Mouse (Mus musculus) frontal cortex, postnatal 36 days (tissue): Measurements from ENCODE around the gene Dennd1a.

Source experiments
- DNase-seq, 2 experiments: peaks; one replicate each; pipeline ENCODE4 v3.0.0; 2022; ENCODE audit warnings: low spot score in 2 of 2

The Dennd1a gene

DNA sequence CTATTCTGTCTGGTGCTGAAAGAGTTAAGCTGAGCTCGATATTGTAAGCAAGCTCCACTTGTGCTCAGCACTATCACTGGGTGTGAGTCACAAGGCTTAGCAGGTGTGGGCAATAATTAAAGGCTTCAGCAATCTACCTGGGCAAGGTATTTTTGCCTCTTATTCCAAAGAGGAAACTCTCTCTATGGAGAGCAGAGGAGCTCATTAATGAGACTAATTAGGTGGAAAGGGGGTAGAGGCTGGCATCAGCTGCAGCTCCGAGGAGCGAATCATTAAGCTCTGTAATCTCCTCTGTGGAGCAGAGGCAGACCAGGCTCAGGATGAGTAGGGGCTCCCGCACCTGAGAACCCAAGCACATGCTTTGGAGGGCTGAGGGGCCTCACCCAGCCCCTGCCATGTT lies 407.5 kb downstream of the Dennd1a start:
- no peak for DNase-seq

DNA sequence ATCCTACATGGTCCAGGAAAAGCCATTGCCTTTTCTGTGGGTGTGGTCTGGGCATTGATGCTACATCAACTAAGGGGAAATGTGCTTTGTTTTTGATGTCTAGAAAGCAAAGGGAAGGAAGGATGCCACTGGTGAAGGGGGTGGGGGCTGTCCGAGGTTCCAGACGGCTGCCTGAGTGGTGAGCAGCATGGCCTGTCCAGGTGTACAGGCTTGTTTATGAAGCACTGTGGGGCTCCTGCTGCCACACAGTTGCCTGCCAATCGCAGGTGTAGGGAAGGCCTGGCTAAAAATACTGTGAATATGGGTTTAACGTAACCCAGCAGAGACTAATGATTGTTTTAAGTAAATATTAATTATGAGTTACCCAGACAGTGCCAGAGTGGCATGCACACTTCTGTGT lies 414.4 kb downstream of the Dennd1a start:
- DNase-seq = no peak

DNA sequence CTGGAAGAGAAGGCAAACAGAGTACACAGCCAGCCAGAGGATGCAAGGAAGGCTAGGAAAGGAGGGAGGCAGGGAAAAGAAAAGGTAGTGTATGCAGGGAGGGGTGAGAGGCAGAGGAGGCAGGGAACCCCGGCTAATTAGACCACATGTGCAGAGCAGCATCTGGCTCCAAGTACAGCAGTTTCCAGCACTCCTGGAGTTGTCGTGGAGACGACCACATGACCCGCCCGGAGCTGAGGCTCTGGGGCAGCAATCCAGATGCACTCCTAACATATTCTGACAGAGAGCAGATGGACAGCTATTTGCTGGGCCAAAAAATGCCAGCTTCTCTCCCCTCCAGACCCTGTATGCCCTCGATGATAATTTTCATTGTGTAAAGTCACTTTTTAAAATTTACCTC lies 417.6 kb downstream of the Dennd1a start:
- peak in 1 of 2 experiments; percentile 11 for DNase-seq

DNA sequence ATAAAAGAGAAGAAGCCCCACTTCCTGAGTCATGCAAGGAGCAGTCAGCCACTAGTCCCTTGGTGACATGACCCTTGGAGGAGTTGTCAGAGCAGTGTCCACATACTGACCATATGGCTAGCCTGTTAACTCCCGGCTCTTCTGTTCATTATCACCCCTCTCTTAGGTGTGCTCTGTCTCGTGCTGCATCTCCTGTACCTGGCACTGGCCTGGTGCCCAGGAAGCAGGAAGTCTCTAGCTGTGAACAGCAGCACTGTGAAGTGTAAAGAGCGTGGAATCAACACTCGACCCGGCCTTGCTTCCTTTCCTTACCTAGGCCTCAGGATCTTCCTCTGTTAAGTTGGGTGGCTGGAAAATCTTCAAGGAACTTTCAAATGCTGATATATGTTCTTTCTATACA lies 419.8 kb downstream of the Dennd1a start:
- DNase-seq = no peak

DNA sequence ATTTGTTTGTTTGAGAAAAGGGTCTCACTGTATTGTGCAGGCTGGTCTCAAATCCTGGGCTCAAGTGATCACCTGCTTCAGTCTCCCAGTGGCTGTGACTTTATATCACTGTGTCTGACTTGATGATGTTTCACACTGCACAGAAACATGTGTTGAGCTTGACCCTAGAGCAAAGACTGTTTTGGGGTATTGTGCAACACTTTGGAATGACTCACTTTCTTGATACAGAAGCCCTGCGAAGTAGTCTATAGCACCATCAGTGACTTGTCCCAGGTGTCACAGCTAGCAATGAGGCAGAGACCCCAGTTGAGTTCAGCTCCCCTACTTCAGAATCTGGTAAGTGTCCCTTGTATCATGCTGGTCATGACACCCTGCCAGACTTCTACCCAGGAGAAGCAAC lies 429.7 kb downstream of the Dennd1a start:
- DNase-seq = no peak

DNA sequence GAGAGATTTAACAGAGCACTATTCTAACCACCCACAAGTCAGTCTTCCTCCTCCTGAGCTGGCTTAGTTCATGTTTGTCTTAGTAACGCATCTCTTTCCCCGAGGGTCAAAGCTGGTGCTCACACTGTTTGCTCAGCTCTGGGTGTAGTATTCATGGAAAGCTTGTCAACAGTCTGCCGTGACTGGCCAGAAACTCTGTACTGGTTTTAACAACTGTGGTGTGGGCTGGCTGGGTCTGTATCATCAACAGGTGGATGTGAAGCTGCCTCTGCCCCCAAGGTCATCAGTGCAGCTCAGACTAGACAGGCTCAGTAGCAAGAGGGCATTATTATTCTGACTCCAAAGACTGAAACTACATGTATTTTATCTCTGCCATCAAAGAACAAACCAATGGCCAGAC lies 430.2 kb downstream of the Dennd1a start:
- DNase-seq = no peak

DNA sequence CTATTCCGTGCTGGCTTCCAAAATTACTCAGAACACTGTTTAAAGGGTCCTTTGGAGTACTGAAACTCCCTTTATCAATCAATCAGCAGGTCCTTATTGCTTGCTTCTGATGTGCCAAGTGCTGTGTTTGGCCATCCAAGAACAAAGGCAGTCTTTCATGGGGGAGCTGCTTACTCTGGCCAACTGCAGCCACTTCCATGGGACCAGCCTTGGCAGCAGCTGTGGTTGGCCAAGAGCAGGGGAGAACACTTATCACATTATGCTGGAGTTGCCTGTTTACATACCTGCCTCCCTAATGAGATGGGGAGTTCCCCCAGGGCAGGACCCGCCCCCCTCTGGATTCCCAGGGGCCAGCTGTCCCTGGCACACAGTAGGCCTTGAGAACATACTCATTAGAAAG lies 432.0 kb downstream of the Dennd1a start:
- peak in 1 of 2 experiments; percentile 23 for DNase-seq

DNA sequence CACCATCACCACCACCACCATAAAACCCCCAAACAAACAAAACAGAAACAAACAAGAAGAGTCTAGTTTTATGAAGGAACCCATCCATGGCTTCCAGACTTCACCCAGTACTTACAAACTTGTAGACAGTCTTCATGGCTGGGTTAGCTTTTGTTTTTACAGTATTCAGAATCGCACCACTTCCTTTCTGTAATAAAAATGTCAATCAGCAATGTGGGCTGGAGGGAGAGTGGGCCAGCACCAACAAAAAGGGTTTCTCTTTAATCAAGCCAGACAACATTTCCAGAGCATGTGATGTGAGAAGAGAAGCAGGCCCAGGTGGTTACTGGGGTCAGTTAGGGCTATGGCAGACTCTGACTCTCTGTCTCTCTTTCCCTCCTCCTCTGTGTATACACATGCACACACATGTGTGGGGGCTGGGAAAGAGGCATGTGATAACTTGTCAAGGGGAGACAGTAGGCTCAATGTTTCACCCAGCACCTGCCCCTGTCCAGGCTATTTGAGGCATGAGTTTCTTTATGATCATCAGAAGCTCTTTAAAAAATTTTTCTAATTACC lies 433.2 kb downstream of the Dennd1a start:
- no peak for DNase-seq

DNA sequence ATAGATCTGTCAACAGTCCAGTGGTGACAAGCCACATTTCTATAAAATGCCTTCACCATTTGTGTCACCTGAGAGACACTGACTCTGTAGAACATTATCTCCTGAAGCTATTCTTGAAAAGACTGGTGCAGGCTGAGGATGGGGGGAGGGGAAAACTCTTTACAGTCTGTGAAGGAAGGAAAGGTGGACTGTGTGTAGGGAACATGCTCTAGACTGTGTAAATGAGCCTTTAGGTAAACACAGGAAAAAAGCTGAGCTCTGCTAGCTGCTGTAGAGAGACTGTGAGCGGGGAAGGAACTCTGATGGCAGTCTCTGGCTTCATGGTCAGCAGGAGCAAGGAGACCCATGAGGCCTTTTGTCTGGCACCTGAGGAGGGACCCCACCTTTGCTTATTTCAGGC lies 436.6 kb downstream of the Dennd1a start:
- no peak for DNase-seq

DNA sequence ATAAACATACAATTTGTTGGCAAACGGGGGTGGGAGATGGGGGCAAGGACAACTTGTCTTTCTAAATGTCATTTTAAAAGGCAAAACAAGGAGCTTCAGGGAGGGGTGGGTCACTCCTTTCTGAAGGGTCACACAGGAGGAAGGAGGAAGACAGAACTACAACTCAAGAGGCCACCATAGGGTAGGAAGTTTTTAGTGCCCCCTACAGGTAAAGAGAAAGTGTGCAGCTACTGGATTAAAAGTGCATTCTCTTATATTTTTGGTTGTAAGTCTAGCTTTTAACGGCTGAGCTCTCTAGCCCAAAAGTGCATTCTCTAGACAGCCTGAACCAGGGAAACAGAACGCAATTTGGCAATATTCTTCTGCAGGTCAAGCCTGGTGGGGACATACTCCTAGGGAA lies 437.8 kb downstream of the Dennd1a start:
- no peak for DNase-seq

DNA sequence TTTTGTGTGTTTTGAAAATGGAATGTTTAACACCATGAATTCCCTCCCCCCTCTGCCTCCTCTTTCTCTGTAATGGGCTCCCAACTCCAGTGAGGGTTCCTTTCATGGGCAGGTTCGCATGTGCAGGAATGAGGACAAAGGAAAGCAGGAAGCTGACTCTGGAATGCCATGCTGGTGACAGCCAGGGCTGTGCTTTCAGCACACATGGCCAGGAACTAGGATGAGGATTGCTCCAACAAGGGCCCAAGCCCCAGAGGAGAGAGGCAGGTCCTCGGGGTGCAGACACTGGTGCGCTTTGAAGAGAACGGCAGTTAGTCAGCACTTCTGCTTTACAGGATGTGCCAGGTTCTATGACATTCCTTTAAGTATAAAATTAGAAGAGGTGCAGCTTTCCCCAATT lies 444.5 kb downstream of the Dennd1a start:
- peak; percentile 26 to 33 for DNase-seq

DNA sequence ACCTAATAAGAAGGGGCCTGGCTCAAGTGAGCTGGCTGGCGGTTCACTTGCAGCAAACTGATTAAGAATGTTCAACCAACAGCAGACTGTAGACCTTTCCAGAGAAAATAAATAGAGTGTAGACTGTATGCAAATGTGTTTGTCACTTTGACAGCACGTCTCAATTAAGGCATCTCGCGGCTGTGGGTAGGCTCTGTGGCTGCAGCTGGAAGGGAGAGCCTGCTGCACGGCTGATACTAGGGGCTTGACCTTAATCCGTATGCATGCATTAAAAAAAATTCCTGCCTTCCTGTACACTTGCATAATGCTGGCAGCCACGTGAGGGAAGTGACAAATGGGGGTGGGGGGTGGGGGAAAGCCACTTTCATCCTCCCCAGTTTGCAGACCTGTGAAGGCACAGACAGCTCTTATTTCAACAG lies 445.0 kb downstream of the Dennd1a start:
- DNase-seq = peak in 1 of 2 experiments; percentile 12

DNA sequence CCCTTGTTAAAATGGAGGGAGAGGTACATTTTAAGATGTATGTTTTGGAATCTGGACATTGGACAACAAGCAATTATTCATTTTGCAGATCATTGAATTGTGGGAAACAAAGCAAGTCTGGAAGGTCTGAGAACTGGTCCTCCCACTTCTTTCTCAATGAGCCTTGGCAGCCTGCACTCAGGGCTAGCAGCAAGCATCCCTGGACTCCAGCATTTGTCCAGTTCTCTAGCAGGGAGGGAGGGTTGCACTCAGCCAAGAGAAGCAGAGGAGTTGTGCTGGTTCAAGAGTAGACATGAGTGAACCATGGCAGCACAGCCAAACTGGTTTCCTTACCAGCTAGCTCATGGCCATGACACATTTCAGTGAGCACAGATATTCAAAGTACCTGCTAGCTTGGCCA lies 447.3 kb downstream of the Dennd1a start:
- DNase-seq = no peak

DNA sequence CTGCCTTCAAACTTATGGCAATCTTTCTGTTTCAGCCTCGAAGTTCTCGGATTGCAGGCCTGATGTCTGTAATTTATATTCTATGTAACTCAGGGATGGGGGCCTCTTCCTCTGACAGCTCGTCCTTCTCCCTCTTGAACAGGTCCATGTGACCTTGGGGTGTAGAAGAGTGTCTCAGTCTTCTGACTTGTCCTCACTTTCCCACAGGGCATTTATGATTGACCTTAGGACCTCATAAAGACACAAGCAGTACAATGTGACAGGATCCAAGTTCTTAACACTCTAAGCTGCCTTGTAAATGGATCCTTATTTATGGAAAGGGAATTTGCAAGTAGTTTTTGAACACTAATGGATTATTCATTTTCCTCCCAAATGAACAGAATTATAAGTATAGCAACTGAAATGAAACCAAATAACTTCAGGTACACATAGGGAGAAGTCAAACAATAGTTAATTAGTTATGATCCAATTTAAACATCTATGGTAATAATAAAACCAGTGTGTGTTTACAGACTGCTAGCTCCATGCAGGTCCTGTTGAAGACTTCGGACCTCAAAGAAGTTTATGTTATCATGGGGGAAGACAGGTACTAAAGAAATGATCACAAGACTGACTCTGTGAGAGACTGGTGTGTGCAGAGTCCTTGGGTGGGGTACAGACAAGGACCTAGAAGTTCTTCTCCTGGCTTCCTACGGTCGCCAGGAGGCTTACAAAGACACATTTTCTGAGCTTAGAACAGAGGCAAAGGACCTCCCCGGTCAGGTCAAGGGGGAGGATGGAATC lies 448.8 kb downstream of the Dennd1a start:
- no peak for DNase-seq

DNA sequence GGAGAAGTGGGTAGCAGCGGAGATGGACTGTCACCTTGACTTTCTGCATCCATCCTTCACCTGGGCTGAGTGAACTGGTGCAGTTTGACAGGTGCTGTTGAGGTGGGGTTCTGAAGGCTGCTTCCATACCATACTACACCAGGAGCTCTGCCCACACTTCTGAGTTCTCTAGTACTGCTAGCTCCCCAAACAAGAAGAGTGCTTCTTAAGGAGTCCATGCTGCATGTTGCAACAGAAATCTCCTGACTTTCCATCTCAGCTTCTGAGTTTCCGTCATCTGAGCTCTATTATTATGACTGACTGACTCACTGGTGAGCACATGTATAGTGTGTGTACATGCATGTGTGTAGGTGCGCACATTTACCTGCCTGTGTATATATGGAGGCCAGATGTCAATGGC lies 449.6 kb downstream of the Dennd1a start:
- DNase-seq = no peak

DNA sequence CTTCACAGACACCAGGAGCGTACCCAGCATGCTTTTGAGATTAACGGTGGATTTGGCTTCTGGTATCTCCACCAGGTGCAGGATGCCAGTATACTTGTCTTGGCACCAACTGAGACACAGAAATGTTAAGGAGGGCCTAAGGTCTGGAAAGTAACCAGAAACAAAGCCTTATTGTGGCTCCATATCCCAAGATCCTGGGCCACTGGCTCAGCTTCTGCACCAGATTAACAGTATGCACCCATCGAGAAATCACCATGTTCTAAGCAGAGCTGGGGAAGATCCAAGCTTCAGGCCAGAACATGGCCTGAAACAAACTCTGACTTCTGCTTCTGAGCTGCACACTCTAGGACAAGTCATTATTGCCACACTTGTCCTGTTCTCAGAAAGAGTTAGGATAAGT lies 450.3 kb downstream of the Dennd1a start:
- no peak for DNase-seq

DNA sequence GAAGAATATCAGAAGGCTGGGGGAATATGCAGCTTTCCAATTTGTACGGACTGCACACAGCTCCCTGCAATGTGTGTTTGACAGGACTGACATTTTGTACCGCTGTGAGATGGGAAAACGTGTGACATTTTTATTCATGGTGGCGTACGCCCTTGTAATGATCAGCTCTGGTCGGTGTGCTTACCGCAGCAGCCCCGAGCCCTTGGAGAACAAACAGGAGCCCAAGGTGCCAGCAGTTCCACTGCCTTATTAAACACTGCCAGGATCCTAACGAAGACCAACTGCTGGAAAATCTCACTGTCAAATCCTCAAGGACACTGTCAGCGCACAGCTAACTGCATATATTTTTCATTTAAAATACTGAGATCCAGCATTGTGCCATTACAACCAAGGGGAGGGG lies 454.9 kb downstream of the Dennd1a start:
- DNase-seq = no peak

DNA sequence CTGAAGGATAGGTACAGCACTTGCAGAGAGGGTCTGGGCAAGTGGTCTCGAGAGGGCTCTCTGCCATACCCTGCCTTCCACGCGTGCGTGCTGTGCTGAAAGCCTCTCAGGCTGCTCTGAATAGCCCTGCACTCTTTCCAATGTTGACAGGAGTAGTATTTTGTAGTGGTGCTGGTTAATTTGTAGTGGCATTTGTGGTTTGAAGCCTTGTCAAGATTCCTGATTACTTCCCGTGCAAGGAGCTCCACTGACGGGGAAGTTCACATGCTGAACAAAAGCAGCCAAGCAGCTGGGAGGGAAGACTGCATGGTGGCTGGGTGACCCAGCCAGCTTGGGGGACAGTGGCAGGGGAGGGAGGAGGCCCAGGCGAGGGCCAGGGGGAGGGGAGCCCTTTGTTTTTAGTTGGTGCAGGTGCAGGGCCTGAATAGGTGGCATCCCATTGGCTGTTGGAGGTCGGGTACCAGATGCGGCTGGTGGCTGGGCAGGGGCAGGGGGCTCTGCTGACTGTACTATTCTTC lies 457.4 kb downstream of the Dennd1a start:
- no peak for DNase-seq

DNA sequence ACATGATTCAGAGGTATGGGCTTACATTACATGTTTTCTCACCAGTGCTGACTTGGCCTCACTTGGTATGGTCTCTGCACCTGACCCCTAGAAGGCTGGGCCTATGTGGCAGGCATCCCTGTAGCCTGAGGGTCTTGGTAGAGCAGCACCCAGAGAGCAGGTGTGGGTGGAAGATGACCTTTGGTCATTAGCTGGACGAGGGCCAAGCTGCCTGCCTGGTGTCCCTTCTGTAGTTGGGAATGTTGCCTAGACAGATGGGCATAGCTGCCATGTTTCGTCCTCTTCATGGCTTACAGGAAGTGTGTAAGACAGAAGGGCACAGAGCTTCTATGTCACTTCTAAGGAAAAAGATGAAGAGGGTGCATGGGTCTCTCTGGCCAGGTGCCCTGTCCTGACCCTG lies 463.4 kb downstream of the Dennd1a start:
- no peak for DNase-seq

DNA sequence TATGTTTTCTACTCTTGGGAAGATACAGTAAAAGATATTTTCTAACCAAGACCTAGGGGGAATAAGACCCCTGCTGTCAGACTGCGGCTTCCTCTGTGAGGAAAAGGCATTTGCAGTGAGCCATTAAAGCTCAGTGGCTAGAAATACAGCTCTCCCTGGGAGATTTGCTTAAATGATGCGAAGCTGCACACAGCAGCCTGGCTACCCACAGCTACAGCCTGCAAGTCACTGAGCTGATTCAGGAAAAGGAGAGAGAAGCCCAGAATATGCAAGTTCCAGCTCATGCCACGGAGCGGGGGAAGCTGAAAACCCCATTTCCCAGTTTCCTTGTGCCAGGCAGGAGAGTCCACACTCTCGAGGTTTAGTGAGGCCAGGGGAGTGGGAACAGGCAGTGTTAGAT lies 465.1 kb downstream of the Dennd1a start:
- DNase-seq = no peak

DNA sequence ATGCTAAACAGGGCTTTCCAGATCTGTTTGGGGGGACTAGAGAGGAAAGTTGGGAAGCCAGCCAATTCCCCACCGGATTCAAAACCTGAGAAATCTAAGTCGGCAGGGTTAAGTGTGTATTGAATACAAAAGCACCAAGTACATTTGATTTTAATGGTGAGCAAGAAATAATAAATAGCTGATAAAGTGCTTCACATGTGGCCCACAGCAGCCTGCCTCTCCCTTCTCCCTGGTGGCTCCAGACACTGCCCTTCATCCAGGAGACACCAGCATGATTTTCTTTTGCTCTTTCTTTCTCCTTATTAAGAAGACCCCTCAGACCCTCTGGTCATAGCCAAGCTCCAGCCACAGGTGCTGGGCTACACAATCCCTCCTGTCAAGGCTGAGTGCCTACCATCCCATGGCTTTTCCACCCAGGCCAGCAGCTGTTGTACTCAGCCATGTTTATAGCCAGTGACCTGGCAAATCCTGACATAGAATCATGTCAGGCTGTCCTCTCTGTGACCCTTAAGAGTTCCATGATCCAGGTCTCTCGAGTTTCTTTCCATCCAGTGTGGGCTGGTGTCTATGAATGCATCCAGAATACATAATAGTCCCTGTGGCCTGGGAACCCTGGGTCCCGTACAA lies 467.6 kb downstream of the Dennd1a start:
- no peak for DNase-seq

DNA sequence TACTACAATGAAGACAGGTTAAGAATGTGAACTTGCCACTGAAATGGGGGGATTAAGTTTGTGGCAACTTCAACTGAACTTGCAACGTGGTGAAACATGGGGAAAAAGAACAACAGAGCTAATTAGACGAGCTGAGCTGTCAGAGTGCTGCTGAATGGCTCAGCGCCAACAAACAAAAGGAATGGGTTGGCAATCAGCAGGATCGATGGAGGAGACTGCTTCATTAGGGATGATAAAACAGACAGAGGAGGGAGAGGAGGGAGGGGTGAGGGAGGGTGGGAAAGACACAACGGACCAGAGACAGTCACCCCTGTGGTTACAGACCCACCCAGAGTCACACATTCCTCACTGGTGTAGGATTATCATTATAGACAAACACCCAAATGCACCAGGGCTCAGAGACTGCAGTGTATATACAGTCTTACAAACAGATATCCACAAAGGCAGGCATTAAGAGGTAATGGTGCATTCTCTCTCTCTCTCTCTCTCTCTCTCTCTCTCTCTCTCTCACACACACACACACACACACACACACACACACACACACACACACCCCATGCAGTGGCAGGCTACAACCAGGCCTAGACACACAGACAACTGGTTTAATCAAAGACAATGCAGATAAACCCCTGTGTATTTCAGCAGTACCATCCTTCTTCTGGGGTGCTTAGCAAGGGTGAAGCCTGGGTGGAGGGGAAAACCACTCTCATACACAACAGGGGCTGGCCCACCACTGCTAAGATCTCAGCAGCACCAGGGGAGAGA lies 468.2 kb downstream of the Dennd1a start:
- DNase-seq = no peak
